Mouse (Mus musculus) G1E (cell line): ENCODE measurements around the gene Ak3.

Experiments
- CTCF ChIP-seq: IDR thresholded peaks from 2 replicates; pipeline ENCODE4 v1.5.1; 2012; ENCODE audit warnings: low read depth, low read length, inconsistent platforms, mixed read lengths
- GATA1 ChIP-seq: IDR thresholded peaks from 2 replicates; pipeline ENCODE4 v1.6.1; 2012; ENCODE audit warnings: borderline replicate concordance, low read length, inconsistent platforms, mixed read lengths
- GATA2 ChIP-seq: IDR thresholded peaks from 2 replicates; pipeline ENCODE4 v1.6.1; 2012; ENCODE audit warnings: low read depth, low read length, inconsistent platforms, borderline replicate concordance
- TAL1 ChIP-seq: conservative IDR thresholded peaks from 2 replicates; pipeline ENCODE4 v1.6.1; 2012; ENCODE audit warnings: low read depth, low read length, inconsistent platforms, mixed read lengths

DNA sequence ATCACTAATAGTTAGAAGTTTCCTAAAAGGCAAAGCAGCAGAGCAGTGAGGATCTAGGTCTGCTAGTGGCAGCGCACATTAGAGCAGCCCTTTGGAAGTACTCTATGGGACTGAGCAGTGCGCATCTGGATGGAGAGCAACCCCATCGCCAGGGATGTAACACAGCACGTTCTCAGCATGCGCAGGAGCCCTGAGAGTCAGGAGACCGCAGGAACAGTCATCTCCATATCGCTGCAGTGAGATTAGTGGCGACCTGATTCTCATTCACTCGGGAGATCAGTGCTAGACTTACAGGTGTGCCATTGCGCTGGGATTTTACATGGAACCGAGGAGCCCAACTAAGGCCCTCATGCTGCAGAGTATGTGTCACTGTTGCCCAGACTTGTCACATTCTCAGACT lies 38.7 kb downstream of the Ak3 start:
- no peak for TF ChIP-seq CTCF
- TF ChIP-seq GATA2: no peak
- TF ChIP-seq GATA1: no peak
- no peak for TF ChIP-seq TAL1
